Mouse (Mus musculus) kidney, postnatal 0 days (tissue): ENCODE measurements around the gene Tada2a. TPM values are rescaled to one million over a fixed set of nuclear protein-coding genes. Genes with fewer than 3 reads are reported as not detected.

Source experiments
- ATAC-seq: fragments of 200-750 bp; cut with Nextera tagmentation; replicated peaks from 2 replicates; pipeline ENCODE4 v1.8.0; 2017; ENCODE audit warnings: low read depth, moderate number of reproducible peaks, moderate TSS enrichment, moderate library complexity; ENCODE audit not compliant: low FRiP score
- DNase-seq: peaks from one replicate; pipeline ENCODE4 v3.0.0-alpha.2; 2016; ENCODE audit warnings: low spot score
- H3K27ac ChIP-seq: fragments of 300-500 bp; sonication (generic); 2 replicates; pipeline ENCODE4 v1.5.1; 2014; ENCODE audit warnings: mild to moderate bottlenecking
- H3K27me3 ChIP-seq: fragments of 300-500 bp; sonication (generic); 2 replicates; pipeline ENCODE4 v1.6.1; 2014; ENCODE audit warnings: low read length, mixed read lengths; ENCODE audit not compliant: insufficient read depth
- H3K36me3 ChIP-seq: fragments of 300-500 bp; sonication (generic); 2 replicates; pipeline ENCODE4 v1.6.1; 2014; ENCODE audit warnings: low read length, mixed read lengths; ENCODE audit not compliant: insufficient read depth
- H3K4me1 ChIP-seq: fragments of 300-500 bp; sonication (generic); replicated peaks from 2 replicates; pipeline ENCODE4 v1.6.1; 2014; ENCODE audit warnings: antibody characterized with exemption, low read length, mixed read lengths; ENCODE audit not compliant: insufficient read depth
- H3K4me2 ChIP-seq: fragments of 300-500 bp; sonication (generic); 2 replicates; pipeline ENCODE4 v1.6.1; 2014; ENCODE audit warnings: mild to moderate bottlenecking, low read length, moderate library complexity, mixed read lengths
- H3K4me3 ChIP-seq: fragments of 300-500 bp; sonication (generic); replicated peaks from 2 replicates; pipeline ENCODE4 v1.5.1; 2014; ENCODE audit warnings: low read depth, low read length
- H3K9ac ChIP-seq: fragments of 300-500 bp; sonication (generic); 2 replicates; pipeline ENCODE4 v1.6.1; 2014; ENCODE audit warnings: low read depth, low read length
- H3K9me3 ChIP-seq: fragments of 300-500 bp; sonication (generic); replicated peaks from 2 replicates; pipeline ENCODE4 v1.6.1; 2016; ENCODE audit warnings: low read length, inconsistent platforms, mixed read lengths
- CTCF ChIP-seq: IDR thresholded peaks from 2 replicates; pipeline ENCODE4 v1.5.1; 2016; ENCODE audit warnings: antibody characterized with exemption, low read depth, mild to moderate bottlenecking, moderate library complexity
- WGBS: fragments of 180-500 bp; shearing (Covaris S2); extraction: QIAGEN DNeasy Blood & Tissue Kit; methylation state at CpG from one replicate; pipeline ENCODE4 v1.1.7; 2014; 5-methylcytosine and 5-hydroxymethylcytosine counted together
- polyA plus RNA-seq: library from polyadenylated mRNA; unstranded; fragments of >200 nt; fragmentation: Nextera tagmentation; extraction: Ambion mirVana; gene quantifications from 2 replicates; pipeline ENCODE4 v1.2.1, GENCODE M21; 2015

Tada2a gene
- polyA plus RNA-seq = 23.3 and 25.7 TPM in 2 replicates

DNA sequence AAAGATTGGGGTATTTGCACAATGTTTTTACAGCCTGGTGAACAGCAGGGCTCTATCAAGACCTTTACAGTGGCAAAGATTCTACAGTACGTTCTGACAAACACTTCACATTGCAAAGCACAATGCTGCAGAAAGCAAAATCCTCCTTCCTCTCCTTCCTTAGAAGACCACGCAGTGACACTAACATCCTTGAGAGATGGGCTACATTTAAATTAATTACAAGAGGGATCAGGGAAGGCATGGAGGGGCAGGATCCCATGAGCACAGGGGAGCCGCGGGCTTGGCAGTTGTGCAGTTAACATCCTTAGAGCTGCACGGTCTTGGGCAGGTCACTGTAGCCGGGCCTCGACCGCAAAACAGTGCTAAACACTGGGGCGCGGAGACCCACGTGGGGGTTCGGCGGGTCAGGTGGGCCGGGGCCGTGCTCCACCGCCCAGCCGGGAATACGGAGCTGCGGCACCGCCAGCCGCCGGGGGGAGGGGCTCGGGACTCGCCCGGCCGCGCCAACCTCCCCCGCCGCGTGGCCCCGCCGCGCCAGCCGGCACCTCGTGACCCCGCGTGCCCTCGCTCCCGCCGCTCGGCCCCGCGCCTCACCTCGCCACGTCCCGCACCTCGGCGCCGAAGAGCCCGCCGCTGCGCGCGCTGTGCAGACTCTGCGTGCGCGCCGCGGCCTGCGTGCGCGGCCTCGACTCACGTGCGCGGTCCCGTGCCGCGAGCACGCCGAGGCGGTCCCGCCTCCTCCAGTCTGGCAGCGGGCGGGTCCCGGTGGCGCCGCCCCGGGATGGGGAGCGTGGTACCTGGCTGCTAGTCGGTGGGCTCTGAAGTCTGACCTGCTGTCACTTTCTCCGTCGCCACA, at the start of gene Tada2a, which contains the start of gene Acaca:
Gene Tada2a, minus strand, starts transcription at position 658 of the 856 bp plus-strand sequence.
Gene Acaca, plus strand, starts transcription at position 730 of the 856 bp plus-strand sequence.
- peak within 1 kb of the TSS; percentile 80 for H3K4me3 ChIP-seq
- no peaks in the 10 kb centered on the region for H3K36me3 ChIP-seq
- H3K9me3 ChIP-seq = no peaks in the 10 kb centered on the region
- ATAC-seq = peak; percentile 92
- no peaks in the 10 kb centered on the region for H3K27me3 ChIP-seq
- H3K4me1 ChIP-seq = no peaks in the 10 kb centered on the region
- TF ChIP-seq CTCF = peak; percentile 21; the same call in 1 of the 2 replicates
- WGBS = under 1% methylated on average over 63 of the region's 83 CpGs
- DNase-seq = peak; percentile 75
- peak within 1 kb of the TSS; percentile 76 for H3K9ac ChIP-seq
- H3K4me2 ChIP-seq = peak within 1 kb of the TSS; percentile 74
- peak within 1 kb of the TSS; percentile 26; the same call in 1 of the 2 replicates for H3K27ac ChIP-seq

DNA sequence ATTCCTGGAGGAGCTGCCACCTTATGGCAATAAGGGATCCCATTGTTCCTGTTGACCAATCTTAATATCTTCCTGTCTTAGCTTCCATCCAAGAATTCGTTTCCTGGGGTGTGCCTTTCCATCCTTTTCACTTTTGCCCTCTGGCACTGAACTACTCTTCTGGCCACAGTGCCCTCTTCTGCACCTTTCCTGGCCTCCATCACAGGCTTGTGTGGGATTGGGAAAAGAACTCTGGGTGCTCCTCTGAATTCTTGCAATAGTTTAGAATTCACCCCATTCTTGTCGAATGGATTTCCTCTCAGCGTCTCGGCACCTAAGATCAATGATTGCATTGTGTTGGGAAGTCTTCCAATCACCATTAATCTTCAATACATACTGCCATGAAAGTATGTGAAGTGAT, 49.2 kb upstream of the Tada2a start:
- H3K4me3 ChIP-seq = no peak overlapping the region
- no peaks in the 10 kb centered on the region for H3K9me3 ChIP-seq
- 32% methylated on average over 4 of the region's 4 CpGs for WGBS
- no peak overlapping the region for H3K27ac ChIP-seq
- no peaks in the 10 kb centered on the region for H3K27me3 ChIP-seq
- peaks cover 9% of the 10 kb centered on the region; the same call in 1 of the 2 replicates for H3K4me1 ChIP-seq
- H3K9ac ChIP-seq = 0 out of 2 replicates have a peak overlapping the region, but pooled peaks have one; percentile 76
- H3K4me2 ChIP-seq = peak overlapping the region; percentile 92; the same call in 1 of the 2 replicates
- TF ChIP-seq CTCF = no peak
- ATAC-seq (no peak), DNase-seq (no peak)
- H3K36me3 ChIP-seq = no peaks in the 10 kb centered on the region

DNA sequence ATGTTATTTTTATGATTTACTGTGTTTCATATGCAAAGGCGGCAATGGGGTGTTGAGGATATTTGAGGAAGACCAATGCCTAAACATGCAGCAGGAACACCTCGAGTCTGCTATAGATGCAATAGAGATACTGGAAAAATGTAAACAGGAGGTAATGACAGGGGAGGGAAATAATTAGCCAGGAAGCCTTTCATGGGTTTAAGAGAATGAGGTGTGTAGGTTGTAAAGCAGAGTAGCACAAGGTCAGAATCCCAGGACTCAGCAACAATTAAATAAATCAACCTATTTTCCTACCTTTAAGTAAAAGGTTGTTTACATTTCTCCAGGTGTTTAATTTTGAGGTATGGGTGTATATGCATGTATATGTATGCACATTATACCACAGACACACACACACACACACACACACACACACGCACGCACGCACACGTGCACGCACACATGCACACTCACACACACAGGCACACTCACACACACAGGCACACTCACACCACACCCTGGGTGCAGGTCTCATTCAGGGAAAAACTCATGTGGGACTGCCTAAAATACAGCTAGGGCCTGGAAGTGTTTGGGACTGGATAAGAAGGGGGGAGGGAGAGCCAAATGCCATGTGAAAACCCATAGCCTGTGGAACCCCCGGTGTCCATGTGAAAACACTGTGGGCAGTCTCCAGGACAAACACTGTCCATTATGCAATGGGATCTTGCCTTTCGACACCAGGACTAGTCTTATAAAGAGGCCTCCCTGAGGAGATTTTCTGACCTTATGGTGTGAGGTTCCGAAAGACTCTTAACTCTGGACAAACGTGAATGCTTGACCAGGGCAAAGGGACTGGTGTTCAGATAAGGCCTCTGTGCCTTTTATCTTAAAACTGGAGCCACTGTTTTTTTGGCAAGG, 43.4 kb upstream of the Tada2a start:
- H3K9ac ChIP-seq = no peak overlapping the region
- H3K4me1 ChIP-seq = no peaks in the 10 kb centered on the region
- no peak overlapping the region for H3K4me3 ChIP-seq
- no peak overlapping the region for H3K27ac ChIP-seq
- DNase-seq = no peak
- no peaks in the 10 kb centered on the region for H3K9me3 ChIP-seq
- no peak for TF ChIP-seq CTCF
- no peaks in the 10 kb centered on the region for H3K27me3 ChIP-seq
- ATAC-seq = no peak
- WGBS = 71% methylated on average over 11 of the region's 11 CpGs
- H3K36me3 ChIP-seq = no peaks in the 10 kb centered on the region
- no peak overlapping the region for H3K4me2 ChIP-seq

DNA sequence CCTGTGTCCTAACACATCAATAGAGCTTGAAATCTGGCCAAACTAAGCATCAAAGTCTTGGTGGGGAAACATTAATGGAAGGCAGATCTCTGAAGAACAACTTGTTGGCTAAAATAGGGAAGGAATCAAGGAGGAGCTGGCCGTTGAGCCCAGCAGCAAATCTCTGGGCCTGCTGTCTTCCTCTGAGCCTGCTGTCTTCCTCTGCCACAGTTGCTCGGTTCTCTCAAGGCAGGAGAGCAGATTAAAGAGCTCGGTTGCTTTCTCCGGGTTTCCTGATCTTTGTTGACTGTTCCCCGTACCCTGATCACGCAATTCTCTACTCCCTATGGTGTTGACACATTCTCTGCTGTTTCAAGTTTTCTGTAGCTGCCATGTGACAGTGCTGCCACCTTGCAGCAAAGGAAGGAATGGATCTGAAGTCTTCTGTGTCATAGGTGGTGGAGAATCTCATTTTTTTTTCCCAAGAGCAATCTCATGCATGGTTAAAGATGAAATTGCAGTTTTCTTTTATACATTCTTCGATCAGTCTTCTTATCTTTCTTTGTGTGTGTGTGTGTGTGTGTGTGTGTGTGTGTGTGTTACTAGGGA, 39.4 kb upstream of the Tada2a start:
- ATAC-seq (no peak), DNase-seq (peak; percentile 58)

DNA sequence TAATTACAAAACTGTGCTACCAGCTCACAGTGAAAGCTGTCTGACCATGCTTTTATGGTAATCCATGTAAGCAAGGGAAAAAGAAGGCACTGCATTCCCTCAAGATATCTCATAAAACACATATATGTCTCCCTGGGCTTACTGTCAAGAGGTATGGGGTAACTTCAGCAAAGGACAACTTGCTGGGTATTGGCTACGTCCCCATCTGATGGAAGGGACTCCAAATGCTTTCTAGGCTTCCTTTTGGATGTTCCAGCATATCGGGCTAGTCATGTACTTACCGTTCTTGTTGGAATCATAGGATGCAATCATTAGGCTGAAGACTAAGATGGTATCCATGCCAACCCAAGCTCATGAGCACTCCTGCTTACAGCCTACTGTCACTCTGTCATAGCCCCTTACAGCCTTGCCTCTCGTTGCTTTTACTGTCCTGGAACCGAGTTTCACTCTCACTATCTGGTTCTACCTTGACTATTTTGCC, 37.7 kb upstream of the Tada2a start, which contains the start of gene Gm11437:
Gene Gm11437, minus strand, starts transcription at position 431 of the 481 bp plus-strand sequence.
- TF ChIP-seq CTCF = no peak
- H3K4me2 ChIP-seq = no peak within 1 kb of the TSS

More for the DNA sequence above, 39.4 kb upstream of the Tada2a start:
- H3K4me2 ChIP-seq = no peak overlapping the region
- TF ChIP-seq CTCF = peak; percentile 77
- H3K36me3 ChIP-seq = no peaks in the 10 kb centered on the region
- no peaks in the 10 kb centered on the region for H3K9me3 ChIP-seq
- H3K27me3 ChIP-seq = no peaks in the 10 kb centered on the region
- WGBS = 24% methylated on average over 7 of the region's 7 CpGs
- H3K4me3 ChIP-seq = no peak overlapping the region
- no peak overlapping the region for H3K27ac ChIP-seq
- H3K4me1 ChIP-seq = no peaks in the 10 kb centered on the region
- H3K9ac ChIP-seq = no peak overlapping the region

More for the DNA sequence above, 37.7 kb upstream of the Tada2a start, which contains the start of gene Gm11437:
- Histone ChIP-seq H3K4me1 (no peaks in the 10 kb centered on the region), H3K27ac (no peak within 1 kb of the TSS), H3K9ac (no peak within 1 kb of the TSS), H3K4me3 (no peak within 1 kb of the TSS), H3K27me3 (no peaks in the 10 kb centered on the region), H3K9me3 (no peaks in the 10 kb centered on the region), H3K36me3 (no peaks in the 10 kb centered on the region)
- DNase-seq (no peak), ATAC-seq (no peak)
- WGBS = 83% methylated on average over 5 of the region's 5 CpGs
